Mouse (Mus musculus): ENCODE measurements around the gene C2cd2l.
"Not testable (repeated sequence)": the region's sequence is repeated elsewhere in the genome, so short reads cannot be mapped to it uniquely, and the experiment has no call there.

DNA sequence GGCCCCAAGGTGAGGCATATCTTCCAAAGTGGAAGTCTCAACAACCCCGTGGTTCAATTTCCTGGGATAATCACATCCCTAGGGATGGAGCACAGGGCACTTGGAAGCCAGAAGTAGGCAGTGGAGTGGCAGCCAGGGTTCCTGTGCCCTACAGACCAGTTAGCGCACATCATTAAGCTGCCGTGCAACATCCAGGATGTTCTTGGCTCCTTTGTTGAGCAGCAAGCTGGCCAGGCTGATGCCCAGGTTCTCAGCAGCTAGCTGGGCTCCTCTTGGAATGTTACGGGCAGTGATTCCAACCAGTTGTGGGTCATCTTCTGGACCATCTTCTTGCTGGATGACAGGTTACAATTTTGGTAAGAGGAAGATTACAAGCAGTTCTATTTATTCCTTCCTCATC, 16.4 kb upstream of the C2cd2l start:
- TF ChIP-seq CTCF, EP300 (IDR thresholded peaks at IDR 0.05; ENCODE audit: low read depth): not testable (repeated sequence)
